Mouse (Mus musculus) thymus, postnatal 25 days (tissue): Measurements from ENCODE around the gene Krit1.
A peak's percentile ranks its signal among the peaks of the same experiment; 100 is the strongest.
"Not testable (repeated sequence)": the region's sequence is repeated elsewhere in the genome, so short reads cannot be mapped to it uniquely, and the experiment has no call there.

Source experiments
- DNase-seq: peaks from one replicate; pipeline ENCODE4 v3.0.0; 2022

Krit1 gene

DNA sequence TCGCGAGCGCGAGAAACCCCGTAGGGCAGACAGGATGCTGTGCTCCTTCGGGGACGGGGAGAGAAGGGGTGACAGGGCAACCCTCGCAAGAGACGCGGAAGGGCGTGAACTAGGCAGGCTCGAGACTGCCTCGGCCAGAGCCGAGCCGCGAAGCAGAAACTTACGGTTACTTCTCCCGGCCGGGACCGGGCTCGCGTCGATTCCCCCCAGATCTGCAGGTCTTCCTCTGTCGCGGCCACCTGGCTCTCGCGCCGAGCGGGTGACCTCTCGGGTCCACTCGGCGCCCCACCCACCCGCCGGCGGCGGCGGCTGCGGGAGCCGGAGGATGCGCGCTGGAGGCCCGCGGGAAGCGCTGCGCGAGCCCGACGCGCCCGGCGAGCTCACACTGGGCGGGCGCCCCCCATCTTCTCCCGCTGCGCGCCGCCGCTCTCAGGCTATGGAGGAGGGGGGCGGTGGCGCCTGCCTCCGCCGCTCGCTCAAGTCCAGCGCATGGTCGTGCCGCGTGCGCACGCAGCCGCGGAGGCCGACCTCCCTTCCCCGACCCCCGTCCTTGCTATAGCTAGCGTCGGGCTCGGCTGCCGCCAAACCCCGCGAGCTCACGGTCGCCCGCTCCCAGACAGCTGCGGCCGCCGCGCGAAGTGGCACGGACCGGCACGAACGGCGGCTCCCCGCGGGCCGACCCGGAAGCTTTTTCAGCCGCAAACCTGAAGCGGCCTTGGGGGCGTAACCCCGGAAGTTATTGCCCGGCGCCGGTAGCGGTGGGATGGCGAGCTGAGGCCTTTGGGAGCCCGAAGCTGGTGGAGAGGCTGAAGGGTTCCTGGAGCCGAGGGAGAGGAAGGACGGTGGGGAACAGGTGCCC, at the start of gene Krit1, which contains the start of gene Ankib1:
Krit1 (plus strand) TSS at position 752 of the 859 bp plus-strand sequence.
Ankib1 (minus strand) TSS at position 493 of the 859 bp plus-strand sequence.
- DNase-seq: peak; percentile 89

DNA sequence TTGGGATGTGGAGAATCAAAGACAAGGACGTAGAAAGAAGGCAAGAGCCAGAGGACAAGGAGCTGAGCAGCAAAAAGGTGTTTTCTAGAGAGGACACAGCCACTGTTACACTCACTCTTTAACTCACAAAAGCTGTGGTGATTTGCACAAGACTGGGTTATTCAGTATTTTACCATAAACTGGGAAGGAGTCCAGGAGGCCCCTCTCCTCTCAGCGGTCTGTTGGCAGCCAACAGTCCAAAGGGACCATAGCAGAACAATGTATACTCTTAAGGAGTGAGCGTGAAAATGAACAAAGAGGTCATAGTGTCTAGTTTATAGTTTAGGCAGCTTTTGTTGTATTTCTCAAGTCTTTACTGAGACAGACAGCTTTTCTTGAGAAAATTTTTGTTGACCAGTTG, 31.5 kb upstream of the Krit1 start:
- DNase-seq: no peak

DNA sequence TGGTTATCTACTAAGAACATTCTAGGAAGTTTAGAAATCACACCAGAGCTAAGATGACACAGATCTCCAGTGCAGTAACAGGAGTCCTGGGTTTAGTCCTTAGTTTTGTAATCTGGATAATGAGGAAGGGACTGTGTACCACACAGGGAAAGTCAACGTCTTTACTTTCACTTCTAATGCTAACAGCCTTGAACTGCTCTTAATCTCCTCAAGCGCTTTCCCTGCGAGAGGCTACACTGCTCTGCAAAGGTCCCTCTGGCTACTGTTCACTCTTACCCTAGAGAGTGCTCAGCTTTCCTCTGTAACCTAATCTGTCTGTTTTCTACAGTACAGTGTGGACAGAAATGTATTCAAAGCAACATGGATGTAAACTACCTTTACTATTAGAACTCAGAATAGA, 31.0 kb upstream of the Krit1 start:
- DNase-seq: no peak

DNA sequence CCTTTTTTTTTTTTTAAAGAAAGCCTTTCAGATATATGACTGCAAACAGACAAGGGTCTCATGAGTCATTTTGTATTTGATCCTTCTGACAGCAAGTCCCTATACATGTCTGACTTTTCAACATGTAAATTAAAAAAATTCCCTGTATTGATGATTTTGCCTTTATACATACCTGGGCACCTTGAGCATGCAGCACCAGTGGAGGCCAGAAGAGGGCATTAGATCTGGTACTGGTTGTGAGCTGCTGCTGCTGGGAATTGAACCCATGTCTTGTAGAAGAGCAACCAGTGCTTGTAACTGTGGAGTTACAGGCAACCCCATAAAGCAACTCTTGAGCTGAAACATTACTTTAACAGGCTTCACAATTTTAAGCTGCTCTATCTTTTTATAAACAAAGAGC, 20.3 kb upstream of the Krit1 start:
- peak; percentile 43 for DNase-seq

DNA sequence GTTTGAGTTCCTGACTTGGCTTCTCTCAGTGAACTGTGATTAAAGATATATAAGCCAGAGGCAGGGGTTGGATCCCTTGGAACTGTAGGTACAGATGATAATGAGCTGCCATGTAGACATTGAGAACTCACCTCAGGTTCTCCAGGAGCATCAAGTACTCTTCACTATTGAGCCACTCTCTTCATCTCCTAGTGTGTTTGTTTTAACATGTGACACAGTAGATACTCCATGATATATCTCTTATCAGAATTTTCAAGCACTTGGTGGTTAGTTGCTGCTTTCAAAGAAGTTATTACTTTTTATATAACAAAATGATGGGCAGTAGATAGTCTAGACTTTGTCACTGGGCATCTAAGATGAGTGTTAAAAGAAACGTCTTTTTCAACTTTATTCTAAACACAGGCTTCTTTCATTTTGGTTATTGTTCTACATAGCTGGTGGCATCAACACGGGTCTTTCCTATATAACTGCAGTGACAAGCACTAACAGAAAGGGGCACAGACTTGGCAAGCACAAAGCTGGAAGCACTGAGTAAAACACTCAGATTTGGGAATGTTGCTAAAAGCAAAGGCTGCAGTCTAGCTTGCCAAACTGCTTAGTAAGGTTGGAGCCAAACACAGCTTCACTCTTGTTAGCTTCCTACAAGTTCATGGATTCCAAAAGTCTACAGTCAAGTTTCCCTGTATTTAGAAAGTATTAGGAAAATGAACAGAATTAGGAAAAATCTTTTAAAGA, 18.9 kb upstream of the Krit1 start:
- DNase-seq: no peak

DNA sequence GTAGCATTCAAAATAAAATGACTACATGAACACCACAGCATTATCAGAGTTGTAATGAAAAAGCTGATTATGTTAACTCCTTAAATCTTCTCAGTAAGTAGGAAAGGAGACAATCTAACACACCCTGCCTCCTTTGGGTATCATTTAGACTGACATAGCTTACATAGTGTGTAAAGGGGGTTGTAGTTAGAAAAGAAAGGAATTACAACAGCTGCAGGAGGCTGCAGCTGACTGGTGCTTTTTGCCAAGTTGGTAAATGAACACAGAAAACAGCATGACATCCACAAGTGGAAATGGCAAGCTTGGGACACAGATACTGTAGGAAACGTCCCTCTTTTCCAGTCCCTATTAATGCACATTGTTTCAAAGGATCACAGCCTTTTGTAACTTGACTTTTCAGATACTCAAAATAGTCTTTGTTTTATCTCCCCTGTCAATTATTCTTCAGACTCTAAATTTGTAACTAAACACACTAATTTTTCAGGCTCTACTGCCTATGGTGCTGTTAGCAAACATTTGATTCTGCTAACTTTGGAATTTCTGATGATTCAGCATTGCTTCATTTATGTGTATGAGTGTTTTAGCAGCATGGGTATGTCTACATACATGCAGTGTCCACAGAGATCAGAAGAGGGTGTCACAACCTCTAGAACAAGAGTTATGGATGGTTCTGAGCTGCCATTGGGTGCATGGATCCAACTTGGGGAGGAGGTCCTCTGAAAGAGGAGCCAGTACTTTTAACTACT, 18.1 kb upstream of the Krit1 start:
- DNase-seq: no peak

DNA sequence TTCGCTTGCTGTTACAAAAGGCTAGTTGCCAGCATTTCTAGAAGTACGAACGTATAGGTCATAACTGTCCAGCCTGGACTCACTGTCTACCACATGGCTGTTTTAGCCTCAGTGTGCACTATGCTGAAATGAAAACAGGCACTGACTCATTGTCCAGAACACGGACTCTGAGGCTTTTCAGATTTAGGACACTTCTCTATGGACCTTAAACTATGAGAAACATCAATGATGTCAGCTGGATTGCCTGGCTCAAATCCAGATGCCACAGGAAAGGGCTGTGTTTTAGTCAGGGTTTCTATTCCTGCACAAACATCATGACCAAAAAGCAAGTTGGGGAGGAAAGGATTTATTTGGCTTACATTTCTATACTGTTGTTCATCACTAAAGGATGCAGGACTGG, 15.4 kb upstream of the Krit1 start:
- no peak for DNase-seq

DNA sequence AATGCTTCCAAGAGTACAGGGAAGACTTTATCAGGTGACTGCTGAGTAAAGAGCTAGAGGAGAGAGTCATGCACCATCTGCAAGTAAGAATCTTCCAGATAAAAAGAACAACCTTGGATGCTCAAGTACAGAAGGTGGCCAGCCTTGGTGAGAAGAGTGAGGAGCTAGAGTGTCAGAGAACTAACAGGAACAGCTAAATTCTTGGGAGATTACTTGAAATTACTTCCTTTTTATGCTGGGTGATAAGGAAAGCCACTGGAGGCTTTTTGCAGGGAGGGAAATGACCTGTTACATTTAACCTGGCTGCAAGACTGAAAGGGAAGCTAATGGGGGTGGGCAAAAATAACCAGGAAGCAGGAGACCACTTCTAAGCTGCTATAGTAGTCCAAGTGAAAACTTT, 11.9 kb upstream of the Krit1 start:
- DNase-seq: no peak

DNA sequence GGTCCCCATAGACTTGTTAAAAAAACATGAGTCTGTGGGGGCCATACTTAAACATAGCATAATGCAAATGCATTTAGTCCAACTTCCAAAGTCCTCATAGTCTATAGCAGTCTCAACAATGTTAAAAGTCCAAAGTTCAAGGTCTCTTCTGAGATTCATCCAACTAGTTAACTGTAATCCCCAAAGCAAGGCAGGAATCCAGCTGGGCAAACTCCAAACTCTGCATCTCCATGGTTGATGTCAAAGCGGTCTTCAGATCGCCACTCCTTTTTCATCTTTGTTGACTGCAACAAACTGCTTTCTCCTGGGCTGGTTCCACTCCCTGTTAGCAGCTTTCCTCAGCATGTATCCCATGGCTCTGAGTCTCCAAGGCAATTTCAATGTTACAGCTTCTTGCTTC, 5.9 kb upstream of the Krit1 start:
- DNase-seq: not testable (repeated sequence)

DNA sequence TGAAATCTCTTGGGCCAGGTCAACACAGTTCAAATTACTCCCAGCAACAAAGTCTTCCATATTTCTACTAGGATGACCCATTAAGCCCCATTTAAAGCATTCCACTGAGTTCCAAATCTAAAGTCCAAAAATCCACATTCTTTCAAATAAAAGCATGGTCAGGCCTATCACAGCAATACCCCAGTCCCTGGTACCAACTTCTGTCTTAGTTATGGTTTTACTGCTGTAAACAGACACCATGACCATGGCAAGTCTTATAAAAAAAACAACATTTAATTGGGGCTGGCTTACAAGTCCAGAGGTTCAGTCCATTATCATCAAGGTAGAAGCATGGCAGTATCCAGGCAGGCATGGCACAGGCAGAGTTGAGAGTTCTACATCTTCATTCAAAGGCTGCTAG, 4.3 kb upstream of the Krit1 start:
- not testable (repeated sequence) for DNase-seq

DNA sequence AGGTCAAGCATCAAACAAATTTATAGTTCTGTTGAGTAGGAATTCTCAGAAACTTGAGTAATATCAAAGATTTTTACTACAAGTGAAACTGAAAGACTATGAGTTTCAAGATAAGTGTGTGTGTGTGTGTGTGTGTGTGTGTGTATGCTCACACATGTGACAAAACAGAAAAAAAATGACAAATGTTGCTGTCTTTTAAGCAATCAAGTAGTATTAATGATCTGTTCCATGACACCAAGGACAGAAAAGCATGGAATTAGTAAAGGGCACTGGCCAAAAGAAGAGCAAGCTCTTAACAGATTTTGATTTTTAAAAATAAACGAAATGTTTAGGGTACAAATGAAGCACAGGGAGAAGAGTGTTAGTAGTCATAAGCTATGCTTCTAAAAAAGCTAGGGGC, 2.9 kb upstream of the Krit1 start:
- DNase-seq: no peak

DNA sequence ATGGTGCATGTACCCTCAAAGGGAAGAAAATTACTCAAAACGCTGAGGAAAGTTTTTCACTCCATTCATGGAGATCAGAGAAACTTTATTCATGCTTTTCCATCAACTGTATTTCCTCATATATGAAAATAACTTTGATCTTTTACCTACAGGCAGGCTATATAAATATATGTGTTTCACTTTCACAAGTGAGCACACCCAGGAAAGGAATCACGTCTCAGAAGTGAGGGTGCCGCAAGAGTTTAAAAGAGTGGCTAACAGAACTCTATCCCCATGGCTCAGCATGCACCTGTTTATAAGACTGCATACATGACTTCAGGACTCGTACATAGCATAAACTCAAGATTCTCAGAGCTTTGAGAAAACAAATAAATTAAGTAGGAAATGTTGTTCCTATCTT, 2.1 kb upstream of the Krit1 start:
- DNase-seq: no peak

DNA sequence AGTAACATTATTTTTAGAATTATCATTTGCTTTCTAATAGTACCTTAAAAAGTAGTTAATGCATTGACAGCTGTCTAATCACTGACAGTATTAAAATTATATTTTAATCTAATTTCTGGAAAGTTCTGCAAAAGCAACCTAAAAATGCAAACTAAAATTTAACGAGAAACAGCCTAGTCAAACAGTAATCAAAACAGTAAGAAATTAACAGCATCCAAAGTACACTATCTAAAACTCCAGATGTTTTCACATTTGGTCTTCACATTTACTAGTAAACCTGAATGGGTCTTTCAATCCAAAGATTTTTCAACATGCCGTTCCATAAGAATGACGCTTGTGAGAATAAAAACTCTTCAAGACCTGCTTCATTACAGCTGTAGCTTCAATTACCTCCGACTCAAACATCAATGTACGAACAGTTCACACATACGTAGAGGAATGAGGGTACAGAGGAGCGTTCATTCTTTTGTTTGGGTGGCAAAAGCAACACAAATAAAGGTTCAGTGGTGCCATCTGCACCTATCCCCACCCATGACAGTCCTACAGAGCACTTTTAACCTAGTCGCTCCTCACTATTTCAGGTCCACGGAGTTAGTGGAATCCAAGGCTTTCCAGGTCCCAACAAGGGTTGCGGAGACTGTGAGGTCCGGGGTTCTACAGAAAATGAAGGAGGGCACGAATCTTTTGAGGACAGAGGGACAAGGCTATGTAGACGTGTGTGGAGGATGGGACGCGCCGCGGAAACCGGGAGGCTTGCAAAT, 1.1 kb upstream of the Krit1 start:
- DNase-seq: no peak

DNA sequence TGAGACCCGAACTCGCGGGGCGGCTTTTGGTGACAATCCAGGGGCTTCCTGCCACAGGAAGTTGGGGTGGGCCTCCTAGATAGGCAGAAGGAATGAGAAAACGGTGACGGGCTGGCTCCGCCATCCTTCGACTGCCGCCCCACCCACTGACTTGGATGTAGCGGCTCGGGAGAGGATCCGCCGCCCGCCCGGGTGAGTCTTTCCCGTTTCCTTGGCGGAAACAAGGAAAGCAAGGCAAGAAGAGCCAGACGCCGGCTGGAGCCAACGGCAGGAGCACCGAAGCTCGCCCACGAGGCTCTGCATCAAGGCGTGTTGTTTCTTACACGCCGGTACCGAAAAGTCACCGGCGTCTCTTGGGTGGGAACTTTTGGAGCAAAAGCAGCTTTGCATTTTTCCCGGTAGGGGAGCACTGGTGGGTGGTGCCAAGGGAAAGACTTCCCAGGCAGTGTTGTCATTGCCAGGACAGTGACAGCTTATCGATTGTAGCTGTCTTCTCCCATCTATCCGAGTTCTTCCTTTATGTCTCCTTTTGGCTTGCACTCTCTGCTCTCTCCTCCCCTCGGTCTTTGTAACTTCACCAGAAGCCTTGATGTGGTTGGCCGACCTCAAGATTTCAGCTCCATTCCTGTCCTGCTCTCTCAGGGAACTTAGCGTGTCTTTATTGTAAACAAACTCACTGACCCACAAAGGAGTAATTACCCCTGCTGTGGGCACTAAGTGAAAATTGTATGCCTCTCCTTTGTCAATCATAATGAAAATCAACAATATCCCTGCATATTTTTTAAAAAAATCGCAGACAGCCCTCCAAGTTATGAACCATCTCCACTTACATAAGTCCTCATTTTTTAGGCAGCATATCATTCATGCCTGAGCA, 545 bp downstream of the Krit1 start:
- DNase-seq: no peak

DNA sequence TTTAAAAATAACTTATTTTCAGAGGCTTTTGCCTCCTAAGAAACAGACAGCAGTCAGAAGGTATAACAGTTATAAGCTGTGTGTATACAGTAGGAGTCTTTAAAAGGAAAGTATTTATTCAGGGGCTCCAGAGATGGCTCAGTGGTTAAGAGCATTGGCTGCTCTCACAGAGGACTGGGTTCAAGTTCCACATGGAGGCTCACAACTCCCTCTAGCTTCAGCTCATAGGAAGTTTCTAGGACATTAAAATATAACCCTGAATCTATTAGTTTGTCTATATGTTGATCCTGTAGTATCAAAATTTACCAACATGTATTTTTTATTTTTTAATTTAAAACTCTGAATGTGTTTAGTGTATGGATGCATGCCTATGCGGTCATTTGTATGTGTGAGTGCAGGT, 5.5 kb downstream of the Krit1 start:
- DNase-seq: no peak

DNA sequence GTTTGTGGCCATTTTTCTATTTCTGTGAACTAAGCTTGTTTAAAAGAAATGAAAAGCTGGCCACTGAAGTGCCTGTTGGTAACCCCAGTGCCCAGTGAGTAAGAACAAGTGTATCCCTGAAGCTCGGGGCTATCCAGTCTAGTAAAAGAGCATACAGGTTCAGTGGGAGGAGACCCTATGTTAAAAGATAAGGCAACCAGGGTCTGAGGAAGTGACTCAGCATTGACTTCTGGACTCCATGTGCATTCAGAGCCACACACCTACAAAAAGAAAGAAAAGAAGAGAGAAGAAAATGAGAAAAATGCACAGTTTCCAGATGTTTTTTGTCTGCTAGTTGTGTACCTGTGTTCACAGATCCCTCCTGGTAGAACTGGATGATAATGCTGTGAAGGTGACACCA, 31.1 kb downstream of the Krit1 start:
- DNase-seq: no peak

DNA sequence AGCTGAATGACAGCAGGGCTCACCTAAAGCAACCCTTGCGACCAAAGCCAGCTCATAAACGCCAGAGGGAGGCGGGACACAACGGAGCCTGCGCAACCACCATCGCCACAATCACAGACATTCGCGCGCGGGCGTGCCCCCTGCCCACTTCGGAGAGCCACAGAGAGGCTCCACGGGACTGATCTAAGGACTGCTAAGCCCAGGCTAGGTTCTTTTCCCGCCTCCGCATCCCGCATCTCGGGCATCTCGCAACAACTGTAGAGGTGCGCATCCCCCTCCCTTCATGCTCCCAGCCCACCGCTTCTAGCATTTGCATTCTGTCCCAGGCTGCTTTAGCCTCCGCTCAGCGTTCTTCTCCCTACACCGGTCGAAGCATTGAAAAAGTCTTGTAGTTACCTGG, 42.0 kb downstream of the Krit1 start, which contains the start of gene Lrrd1:
Lrrd1 (plus strand) TSS at position 148 of the 400 bp plus-strand sequence.
- no peak for DNase-seq

DNA sequence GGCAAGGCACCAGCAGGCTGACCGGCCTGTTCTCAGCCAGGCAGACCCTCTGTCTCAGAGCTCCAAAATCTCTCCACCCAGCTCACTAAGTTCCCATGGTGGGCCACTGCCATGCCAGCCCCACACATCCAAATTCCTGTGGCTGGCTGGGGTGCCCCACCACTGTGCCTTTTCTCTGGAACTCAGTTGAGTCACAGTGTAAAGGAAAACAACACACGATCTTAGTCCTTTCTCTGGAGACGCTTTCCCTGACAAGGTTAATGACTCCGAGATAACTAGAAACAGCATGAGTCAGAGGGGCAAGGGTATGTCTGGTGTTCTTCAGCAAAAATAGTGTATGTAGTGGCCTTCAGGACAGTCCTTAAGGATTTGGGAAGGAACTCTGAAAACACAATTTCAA, 67.2 kb downstream of the Krit1 start:
- DNase-seq: no peak

DNA sequence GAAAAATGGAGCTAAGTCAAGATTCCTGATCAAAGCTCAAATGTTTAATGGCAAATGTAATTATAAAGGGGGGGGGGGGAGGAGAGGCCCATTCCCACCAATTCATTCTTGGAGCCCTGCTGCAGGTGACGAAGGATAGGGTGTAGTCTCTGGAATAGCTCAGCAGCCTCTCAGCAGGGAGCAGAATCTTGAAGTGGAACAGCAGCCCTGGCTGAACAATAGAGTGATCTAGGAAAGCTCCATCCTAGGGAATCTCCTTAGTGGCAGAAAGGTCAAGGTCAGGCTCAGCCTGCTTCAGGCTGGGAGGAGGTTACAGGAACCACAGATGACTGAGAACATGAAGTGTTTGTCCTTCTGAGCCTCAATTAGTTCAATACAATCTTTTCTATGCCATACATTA, 69.4 kb downstream of the Krit1 start:
- DNase-seq: no peak

DNA sequence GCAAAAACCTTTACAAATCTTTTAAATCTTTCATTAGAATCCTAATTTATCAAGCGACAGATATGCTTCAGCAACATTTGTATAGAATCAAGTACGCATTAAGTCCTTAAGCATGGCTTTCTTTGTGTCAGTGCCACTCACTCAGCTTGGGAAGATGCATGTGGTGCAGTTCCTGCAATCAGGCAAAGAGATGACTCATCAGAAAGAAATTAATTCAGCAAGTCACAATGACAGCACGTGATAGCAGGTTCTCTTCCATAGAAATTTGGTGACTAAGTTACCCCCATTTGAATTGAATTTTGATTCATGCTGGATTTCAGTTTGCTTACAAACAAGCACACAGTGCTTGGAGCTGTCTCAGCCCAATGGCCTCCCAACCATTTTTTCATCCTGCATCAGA, 70.5 kb downstream of the Krit1 start:
- DNase-seq: no peak

DNA sequence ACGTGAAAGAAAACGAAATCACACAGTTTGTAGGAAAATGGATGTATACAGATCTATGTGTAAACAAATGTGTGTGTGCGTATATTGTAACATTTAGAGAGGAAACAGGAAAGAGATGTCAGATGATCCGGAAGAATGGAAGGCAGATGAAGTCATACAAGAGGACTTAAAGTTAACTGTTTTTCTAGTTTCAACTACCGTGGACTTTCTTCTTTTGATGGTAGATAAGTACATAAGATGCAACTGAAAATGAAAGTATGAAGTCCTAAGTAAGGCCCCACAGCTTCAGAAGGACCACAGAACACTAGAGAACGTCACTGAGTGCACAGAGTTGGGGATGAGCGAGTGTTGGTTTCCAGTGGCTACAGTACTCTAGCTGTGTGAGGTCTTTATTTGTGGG, 83.9 kb downstream of the Krit1 start:
- DNase-seq: not testable (repeated sequence)

DNA sequence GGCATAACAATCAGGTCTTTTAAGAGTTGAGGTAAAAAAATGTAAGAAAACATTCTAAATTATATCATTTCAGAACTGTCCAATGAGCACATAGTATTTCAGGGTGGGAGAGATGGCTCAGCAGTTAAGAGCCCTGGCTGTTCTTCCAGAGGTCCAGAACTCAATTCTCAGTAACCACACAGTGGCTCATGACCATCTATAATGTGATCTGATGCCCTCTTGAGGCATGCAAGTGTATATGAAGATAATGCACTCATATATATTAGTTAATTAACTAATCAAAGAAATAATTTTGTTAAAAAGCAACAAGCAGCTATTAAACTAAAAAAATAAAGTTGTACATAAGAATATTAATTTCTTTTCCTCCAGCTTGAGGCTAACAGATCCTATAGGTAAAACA, 86.2 kb downstream of the Krit1 start:
- DNase-seq: no peak
